Mouse (Mus musculus) forebrain, embryonic 11.5 days (tissue): ENCODE results near the gene Bcat1. TPM values are rescaled to one million over a fixed set of nuclear protein-coding genes. Genes with fewer than 3 reads are reported as not detected.
"Not testable (repeated sequence)": the region's sequence is repeated elsewhere in the genome, so short reads cannot be mapped to it uniquely, and the experiment has no call there.

Experiments used
- ATAC-seq: fragments of 200-750 bp; cut with Nextera tagmentation; replicated peaks from 2 replicates; pipeline ENCODE4 v1.8.0; 2017; ENCODE audit warnings: moderate TSS enrichment; ENCODE audit not compliant: low FRiP score
- DNase-seq: peaks from one replicate; pipeline ENCODE4 v3.0.0-alpha.2; 2017; ENCODE audit warnings: low spot score
- H3K27ac ChIP-seq: fragments of 300-500 bp; sonication (generic); 2 replicates; pipeline ENCODE4 v1.5.1; 2014; ENCODE audit warnings: low read depth, low read length
- H3K27me3 ChIP-seq: fragments of 300-500 bp; sonication (generic); 2 replicates; pipeline ENCODE4 v1.6.1; 2014; ENCODE audit warnings: mild to moderate bottlenecking, low read length, mixed read lengths; ENCODE audit not compliant: control insufficient read depth, insufficient read depth
- H3K36me3 ChIP-seq: fragments of 300-500 bp; sonication (generic); 2 replicates; pipeline ENCODE4 v1.6.1; 2014; ENCODE audit warnings: mild to moderate bottlenecking, low read length, moderate library complexity, mixed read lengths; ENCODE audit not compliant: control insufficient read depth, insufficient read depth
- H3K4me1 ChIP-seq: fragments of 300-500 bp; sonication (generic); replicated peaks from 2 replicates; pipeline ENCODE4 v1.6.1; 2014; ENCODE audit warnings: low read length, mixed read lengths; ENCODE audit not compliant: control insufficient read depth, insufficient read depth
- H3K4me2 ChIP-seq: fragments of 300-500 bp; sonication (generic); 2 replicates; pipeline ENCODE4 v1.6.1; 2014; ENCODE audit warnings: low read depth, mild to moderate bottlenecking, low read length, moderate library complexity, mixed read lengths; ENCODE audit not compliant: severe bottlenecking
- H3K4me3 ChIP-seq: fragments of 300-500 bp; sonication (generic); 2 replicates; pipeline ENCODE4 v1.5.1; 2014; ENCODE audit warnings: low read depth, low read length
- H3K9ac ChIP-seq: fragments of 300-500 bp; sonication (generic); 2 replicates; pipeline ENCODE4 v1.6.1; 2014; ENCODE audit warnings: low read length
- H3K9me3 ChIP-seq: fragments of 300-500 bp; sonication (generic); 2 replicates; pipeline ENCODE4 v1.6.1; 2016; ENCODE audit warnings: low read length, mixed read lengths; ENCODE audit not compliant: control insufficient read depth
- whole genome bisulfite sequencing: fragments of 180-500 bp; shearing (Covaris S2); extraction: QIAGEN DNeasy Blood & Tissue Kit; methylation state at CpG from one replicate; pipeline ENCODE4 v1.1.7; 2014; 5-methylcytosine and 5-hydroxymethylcytosine counted together
- polyA plus RNA-seq: library from polyadenylated mRNA; unstranded; fragments of >200 nt; fragmentation: Nextera tagmentation; extraction: Ambion mirVana; gene quantifications from 2 replicates; pipeline ENCODE4 v1.2.1, GENCODE M21; 2014

The Bcat1 gene
- polyA plus RNA-seq, 1 experiment from 2014 or later = 110 TPM

- Histone ChIP-seq H3K36me3 (no peaks in the 10 kb centered on the region), H3K9ac (no peak overlapping the region), H3K27ac (no peak overlapping the region), H3K9me3 (no peaks in the 10 kb centered on the region), H3K4me1 (no peaks in the 10 kb centered on the region), H3K27me3 (no peaks in the 10 kb centered on the region), H3K4me2 (no peak overlapping the region), H3K4me3 (no peak overlapping the region)
- ATAC-seq (no peak), DNase-seq (no peak)
- WGBS = 87% methylated on average over 10 of the region's 10 CpGs
These were observed 28.4 kb upstream of the Bcat1 start for GRCm38 (mm10) chr6:145104241-145104939.

- WGBS = 77% methylated on average over 9 of the region's 9 CpGs
- ATAC-seq (no peak), DNase-seq (no peak)
- H3K27me3 ChIP-seq = no peaks in the 10 kb centered on the region
- no peaks in the 10 kb centered on the region for H3K9me3 ChIP-seq
- no peak overlapping the region for H3K27ac ChIP-seq
- H3K9ac ChIP-seq = no peak overlapping the region
- no peak overlapping the region for H3K4me3 ChIP-seq
- no peaks in the 10 kb centered on the region for H3K4me1 ChIP-seq
- no peaks in the 10 kb centered on the region for H3K36me3 ChIP-seq
- H3K4me2 ChIP-seq = no peak overlapping the region
These were observed 24.9 kb upstream of the Bcat1 start for GRCm38 (mm10) chr6:145100923-145101322.

DNA sequence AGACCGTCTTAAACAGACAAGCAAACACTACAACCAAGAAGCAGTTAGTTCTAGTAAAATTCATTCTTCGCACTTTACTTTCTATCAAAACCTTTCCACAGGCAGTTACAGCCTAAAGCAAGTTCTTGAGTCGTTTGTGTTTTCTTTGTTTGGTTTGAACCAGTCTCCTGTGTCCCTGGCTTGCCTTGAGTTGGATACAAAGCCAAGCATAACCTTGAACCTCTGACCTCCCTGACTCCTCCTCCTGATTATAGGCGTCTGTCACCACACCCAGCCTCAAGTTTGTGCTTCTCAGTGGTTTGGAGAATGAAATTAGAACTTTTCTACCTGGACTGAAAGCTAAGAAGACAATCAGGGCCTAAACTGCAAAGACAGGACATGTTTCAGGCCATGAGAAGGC, 18.4 kb upstream of the Bcat1 start:
- H3K4me2 ChIP-seq = no peak overlapping the region
- no peaks in the 10 kb centered on the region for H3K27me3 ChIP-seq
- DNase-seq (no peak), ATAC-seq (no peak)
- H3K4me1 ChIP-seq = no peaks in the 10 kb centered on the region
- no peak overlapping the region for H3K9ac ChIP-seq
- H3K4me3 ChIP-seq = no peak overlapping the region
- H3K36me3 ChIP-seq = no peaks in the 10 kb centered on the region
- no peak overlapping the region for H3K27ac ChIP-seq
- WGBS = 76% methylated on average over 4 of the region's 4 CpGs
- H3K9me3 ChIP-seq = no peaks in the 10 kb centered on the region

- H3K27ac ChIP-seq, H3K36me3 ChIP-seq, H3K4me2 ChIP-seq, H3K27me3 ChIP-seq, ATAC-seq, DNase-seq, H3K4me3 ChIP-seq, H3K4me1 ChIP-seq, H3K9ac ChIP-seq, H3K9me3 ChIP-seq: not testable (repeated sequence)
- 70% methylated on average over 7 of the region's 7 CpGs for WGBS
These were observed 17.1 kb upstream of the Bcat1 start for GRCm38 (mm10) chr6:145093038-145093622.

DNA sequence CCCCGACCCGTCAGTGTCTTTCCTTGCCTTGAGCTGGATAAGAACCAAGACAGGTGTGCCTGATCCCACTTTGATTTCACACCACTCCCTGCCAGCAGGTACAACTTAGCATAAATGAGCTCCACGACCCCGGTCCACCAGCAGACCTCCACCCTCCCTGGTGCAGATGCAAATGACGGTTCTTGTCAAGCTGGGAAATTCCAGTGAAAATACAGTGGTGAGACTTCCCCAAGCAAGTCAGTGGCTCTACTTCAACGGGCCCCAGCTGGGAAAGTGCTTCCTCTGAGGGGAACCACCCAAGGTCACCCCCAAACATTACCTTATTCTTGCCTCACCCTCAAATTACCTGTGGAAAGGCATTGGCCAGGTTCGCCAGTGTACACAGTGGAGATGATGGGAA, 16.0 kb upstream of the Bcat1 start:
- Histone ChIP-seq H3K4me1 (no peaks in the 10 kb centered on the region), H3K4me3 (no peak overlapping the region), H3K9ac (no peak overlapping the region), H3K36me3 (no peaks in the 10 kb centered on the region), H3K27me3 (no peaks in the 10 kb centered on the region), H3K4me2 (no peak overlapping the region), H3K27ac (no peak overlapping the region), H3K9me3 (no peaks in the 10 kb centered on the region)
- ATAC-seq (no peak), DNase-seq (no peak)
- WGBS = 83% methylated on average over 7 of the region's 7 CpGs

DNA sequence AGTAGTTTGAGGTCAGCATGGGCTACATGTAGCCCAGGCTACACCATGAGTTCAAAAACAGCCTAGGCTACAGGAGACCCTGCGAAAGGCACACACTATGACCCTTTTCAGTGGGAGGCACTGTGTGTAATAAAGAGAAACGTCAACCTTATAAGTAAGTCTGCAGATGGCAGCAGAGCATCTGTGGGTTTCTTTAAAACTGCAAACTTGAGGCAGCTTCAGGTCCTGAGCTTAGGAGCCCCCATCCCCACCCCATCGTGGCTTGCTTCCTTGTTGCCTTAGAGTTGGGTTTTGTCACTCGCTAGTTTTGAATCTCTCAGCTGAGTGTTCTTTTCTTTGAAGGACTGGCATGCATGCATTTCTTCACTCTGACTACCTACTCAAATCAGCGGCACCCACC, 14.9 kb upstream of the Bcat1 start:
- H3K4me3 ChIP-seq = no peak overlapping the region
- DNase-seq = no peak
- 77% methylated on average over 5 of the region's 5 CpGs for WGBS

GRCm38 (mm10) chr6:145090201-145090863, 14.3 kb upstream of the Bcat1 start:
- Histone ChIP-seq H3K9me3 (no peaks in the 10 kb centered on the region), H3K4me3 (no peak overlapping the region), H3K9ac (no peak overlapping the region), H3K27ac (no peak overlapping the region), H3K4me2 (no peak overlapping the region), H3K4me1 (no peaks in the 10 kb centered on the region), H3K27me3 (no peaks in the 10 kb centered on the region), H3K36me3 (no peaks in the 10 kb centered on the region)
- DNase-seq = no peak
- ATAC-seq = no peak
- 71% methylated on average over 6 of the region's 6 CpGs for WGBS

More for the DNA sequence above, 14.9 kb upstream of the Bcat1 start:
- no peak for ATAC-seq
- no peaks in the 10 kb centered on the region for H3K27me3 ChIP-seq
- no peaks in the 10 kb centered on the region for H3K36me3 ChIP-seq
- no peak overlapping the region for H3K9ac ChIP-seq
- no peak overlapping the region for H3K4me2 ChIP-seq
- no peaks in the 10 kb centered on the region for H3K4me1 ChIP-seq
- no peak overlapping the region for H3K27ac ChIP-seq
- H3K9me3 ChIP-seq = no peaks in the 10 kb centered on the region

GRCm38 (mm10) chr6:145089373-145089772, 13.4 kb upstream of the Bcat1 start:
- Histone ChIP-seq H3K36me3 (no peaks in the 10 kb centered on the region), H3K4me3 (no peak overlapping the region), H3K4me2 (no peak overlapping the region), H3K4me1 (no peaks in the 10 kb centered on the region), H3K27me3 (no peaks in the 10 kb centered on the region), H3K27ac (no peak overlapping the region), H3K9me3 (no peaks in the 10 kb centered on the region), H3K9ac (no peak overlapping the region)
- ATAC-seq (no peak), DNase-seq (no peak)
- 83% methylated on average over 4 of the region's 4 CpGs for WGBS
